Mouse (Mus musculus) testis, adult 2 months (tissue): ENCODE measurements around the gene Nlrp10. TPM values are rescaled to one million over a fixed set of nuclear protein-coding genes. Genes with fewer than 3 reads are reported as not detected.

Experiments used
- H3K27ac ChIP-seq: fragments of 200-500 bp; 2 replicates; pipeline ENCODE4 v1.5.1; 2012; ENCODE audit warnings: low read depth, low read length; ENCODE audit not compliant: control insufficient read depth, insufficient read depth
- H3K27me3 ChIP-seq: fragments of 200-500 bp; 2 replicates; pipeline ENCODE4 v1.6.1; 2012; ENCODE audit warnings: mild to moderate bottlenecking, low read length, moderate library complexity; ENCODE audit not compliant: control insufficient read depth, insufficient read depth
- H3K36me3 ChIP-seq: fragments of 200-500 bp; 2 replicates; pipeline ENCODE4 v1.6.1; 2012; ENCODE audit warnings: mild to moderate bottlenecking, low read length; ENCODE audit not compliant: control insufficient read depth, insufficient read depth
- H3K4me1 ChIP-seq: fragments of 200-500 bp; 2 replicates; pipeline ENCODE4 v1.6.1; 2012; ENCODE audit warnings: low read length; ENCODE audit not compliant: control insufficient read depth, insufficient read depth
- H3K4me3 ChIP-seq: fragments of 200-500 bp; 2 replicates; pipeline ENCODE4 v1.5.1; 2012; ENCODE audit warnings: low read depth, mild to moderate bottlenecking, low read length, moderate library complexity, mixed read lengths; ENCODE audit not compliant: control insufficient read depth
- CTCF ChIP-seq: fragments of 200-500 bp; IDR thresholded peaks from 2 replicates; pipeline ENCODE4 v1.5.1; 2012; ENCODE audit warnings: low read depth, mild to moderate bottlenecking, inconsistent platforms, low read length, moderate library complexity; ENCODE audit not compliant: control insufficient read depth, insufficient read depth, insufficient replicate concordance
- POLR2A ChIP-seq: fragments of 200-500 bp; IDR thresholded peaks from 2 replicates; pipeline ENCODE4 v1.6.1; 2012; ENCODE audit warnings: low read depth, mild to moderate bottlenecking, inconsistent platforms, low read length, moderate library complexity; ENCODE audit not compliant: control insufficient read depth
- polyA plus RNA-seq: library from polyadenylated mRNA; depleted of rRNA; stranded (reverse); fragments of >200 nt; gene quantifications from 2 replicates; pipeline ENCODE4 v1.2.3, GENCODE M21; 2012

The Nlrp10 gene
- polyA plus RNA-seq, 1 experiment = 0.10 TPM

DNA sequence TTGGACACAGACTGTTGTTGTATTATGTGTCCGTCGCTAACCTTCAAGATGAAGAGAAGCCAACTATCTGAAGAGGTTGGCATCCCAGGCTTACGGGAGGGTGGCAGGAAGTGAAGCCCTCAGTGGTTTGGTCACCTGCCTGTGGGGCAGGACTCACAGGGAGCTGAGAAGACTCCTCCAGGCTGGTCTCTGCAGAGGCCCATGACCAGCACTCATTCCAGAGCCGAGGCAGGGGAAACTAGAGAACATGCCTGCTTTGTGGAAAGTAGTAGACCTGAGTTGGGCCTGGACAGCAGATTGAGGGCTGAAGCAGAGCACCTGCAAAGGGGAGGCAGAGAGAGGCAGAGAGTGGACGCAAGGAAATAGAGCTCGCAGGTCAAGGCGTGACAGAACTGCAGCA lies 5.4 kb upstream of the Nlrp10 start:
- no peak for TF ChIP-seq POLR2A
- TF ChIP-seq CTCF = no peak
- no peak overlapping the region for H3K27ac ChIP-seq
- H3K36me3 ChIP-seq = peaks cover 3% of the 10 kb centered on the region
- no peak overlapping the region for H3K4me3 ChIP-seq
- H3K4me1 ChIP-seq = peaks cover 4% of the 10 kb centered on the region
- no peaks in the 10 kb centered on the region for H3K27me3 ChIP-seq

DNA sequence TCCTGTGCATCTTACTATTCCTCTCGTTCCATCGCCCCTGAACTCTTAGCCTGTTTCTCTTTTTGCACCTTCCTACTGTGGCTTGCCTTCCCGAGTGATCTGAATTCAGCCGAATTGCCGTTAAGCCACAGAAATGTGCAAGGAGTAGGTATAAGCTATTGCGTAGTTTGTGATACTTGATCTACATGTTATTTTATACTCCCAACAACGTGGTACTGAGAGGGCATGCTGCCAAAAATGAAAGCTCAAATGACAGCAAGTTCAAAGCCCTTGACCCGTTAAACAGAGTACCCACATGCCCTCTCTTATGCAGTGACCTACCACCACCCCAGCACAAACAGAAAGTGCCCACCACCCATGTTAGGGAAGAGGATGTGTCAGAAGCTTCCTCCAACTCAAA lies 4.9 kb upstream of the Nlrp10 start:
- H3K27ac ChIP-seq = no peak overlapping the region
- H3K36me3 ChIP-seq = no peaks in the 10 kb centered on the region
- peaks cover 4% of the 10 kb centered on the region for H3K4me1 ChIP-seq
- H3K27me3 ChIP-seq = no peaks in the 10 kb centered on the region
- TF ChIP-seq CTCF = no peak
- no peak for TF ChIP-seq POLR2A
- H3K4me3 ChIP-seq = peak overlapping the region; percentile 98

DNA sequence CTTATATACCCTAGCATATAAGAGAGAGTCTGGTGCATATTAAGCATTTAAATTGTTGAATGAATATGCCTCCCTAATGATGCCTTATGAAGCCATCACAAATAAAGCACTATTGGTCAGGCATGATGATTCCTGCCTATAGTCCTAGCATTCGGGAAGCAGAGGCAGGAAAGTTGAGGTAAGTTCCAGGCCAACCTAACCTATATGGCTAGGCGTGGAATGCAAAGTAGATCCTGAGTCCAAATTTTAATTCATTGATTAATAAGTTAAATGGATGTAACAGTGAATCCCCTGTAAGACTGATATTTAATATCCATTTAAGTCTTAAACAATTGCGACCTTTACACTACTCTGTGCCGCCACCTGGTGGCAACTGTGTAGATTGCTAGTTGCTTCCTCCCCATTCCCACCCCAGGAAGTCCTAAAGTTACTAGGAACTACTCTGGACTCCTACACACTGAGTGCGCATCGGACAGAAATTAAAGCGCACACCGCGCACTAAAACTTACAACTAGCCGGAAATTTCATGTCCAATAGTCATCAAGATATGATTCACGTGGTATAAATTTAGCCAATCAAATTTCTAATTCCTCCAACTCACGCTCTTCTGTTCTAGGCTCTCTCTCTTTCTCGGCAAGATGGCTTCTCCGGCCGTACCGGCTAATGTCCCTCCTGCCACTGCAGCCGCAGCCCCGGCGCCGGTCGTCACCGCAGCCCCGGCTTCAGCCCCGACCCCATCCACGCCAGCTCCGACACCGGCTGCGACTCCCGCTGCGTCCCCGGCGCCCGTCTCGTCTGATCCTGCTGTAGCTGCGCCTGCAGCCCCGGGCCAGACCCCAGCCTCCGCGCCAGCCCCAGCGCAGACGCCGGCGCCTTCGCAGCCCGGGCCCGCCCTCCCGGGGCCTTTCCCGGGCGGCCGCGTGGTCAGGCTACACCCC lies 4.1 kb upstream of the Nlrp10 start, which contains the start of gene Eif3f:
Gene Eif3f (plus strand): TSS at position 624 of the 938 bp plus-strand sequence.
- TF ChIP-seq CTCF (peak; percentile 73; the same call in 1 of the 2 replicates), POLR2A (peak; percentile 74)
- no peaks in the 10 kb centered on the region for H3K36me3 ChIP-seq
- peak within 1 kb of the TSS; percentile 98 for H3K4me3 ChIP-seq
- peaks cover 4% of the 10 kb centered on the region for H3K4me1 ChIP-seq
- peak within 1 kb of the TSS; percentile 73 for H3K27ac ChIP-seq
- H3K27me3 ChIP-seq = no peaks in the 10 kb centered on the region

DNA sequence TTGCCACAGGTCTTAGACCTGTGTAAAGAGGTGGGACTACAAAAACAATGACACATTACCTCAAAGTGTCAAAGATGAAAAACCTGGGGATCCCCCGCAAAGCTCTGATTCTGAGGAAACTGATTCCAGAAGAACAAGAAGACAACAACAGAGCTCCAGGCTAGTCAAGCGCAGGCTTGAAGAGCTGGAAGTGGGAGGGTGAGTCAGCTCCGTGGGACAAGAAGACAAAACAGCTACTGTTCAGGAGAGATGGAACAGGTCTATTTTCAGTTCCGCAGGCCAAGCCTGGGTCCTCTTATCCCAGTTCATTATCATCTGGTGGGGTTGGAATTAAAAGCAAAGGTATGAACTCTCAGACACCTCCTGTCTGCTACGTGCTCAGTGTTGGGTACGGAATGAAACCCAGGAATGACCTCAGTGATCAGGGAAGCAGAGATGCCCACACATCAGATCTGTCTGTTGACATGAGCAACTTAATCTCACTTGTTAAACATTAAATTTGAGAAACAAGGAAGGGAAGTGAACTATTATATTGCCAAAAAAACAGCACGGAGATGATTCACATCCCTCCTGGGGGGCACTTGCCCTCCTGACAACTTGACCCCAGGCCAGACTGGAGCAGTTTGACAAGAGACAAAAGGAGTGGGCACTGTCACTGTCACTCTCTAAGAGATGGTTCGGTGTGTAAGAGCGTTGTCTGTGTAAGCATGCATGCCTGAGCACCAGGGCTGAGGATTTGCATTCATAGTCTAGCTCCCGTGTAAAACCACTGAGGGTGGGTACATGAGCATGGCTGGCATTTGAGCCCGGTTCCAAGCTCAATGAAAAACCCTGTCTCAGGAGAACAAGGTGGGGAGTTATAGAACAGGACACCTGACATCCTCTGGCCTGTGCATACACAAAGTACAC lies 1.4 kb downstream of the Nlrp10 start:
- no peaks in the 10 kb centered on the region for H3K27me3 ChIP-seq
- TF ChIP-seq POLR2A = no peak
- TF ChIP-seq CTCF = no peak

DNA sequence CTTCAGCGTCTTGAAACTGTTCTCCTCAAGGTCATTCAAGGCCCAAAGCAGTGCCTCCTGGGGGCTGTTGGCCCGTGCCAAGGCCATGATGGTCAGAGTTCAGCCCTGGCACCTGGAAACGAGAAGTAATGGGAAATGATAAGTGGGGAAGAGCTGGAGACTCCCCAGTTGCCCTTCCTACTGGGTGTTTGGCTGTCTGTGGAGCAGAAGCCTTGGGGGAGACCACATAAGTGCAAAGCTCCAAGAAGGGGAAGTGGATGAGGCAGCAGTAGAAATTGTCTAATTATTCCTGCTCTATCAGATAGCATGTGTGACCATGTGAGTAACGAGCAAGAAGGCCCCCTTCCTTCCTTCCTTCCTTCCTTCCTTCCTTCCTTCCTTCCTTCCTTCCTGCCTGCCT lies 2.9 kb downstream of the Nlrp10 start:
- TF ChIP-seq CTCF = no peak
- no peak for TF ChIP-seq POLR2A
- H3K36me3 ChIP-seq = no peaks in the 10 kb centered on the region
- H3K27ac ChIP-seq = no peak overlapping the region
- no peak overlapping the region for H3K4me3 ChIP-seq
- H3K4me1 ChIP-seq = peaks cover 3% of the 10 kb centered on the region; the same call in 1 of the 2 replicates
- no peaks in the 10 kb centered on the region for H3K27me3 ChIP-seq

More for the DNA sequence above, 1.4 kb downstream of the Nlrp10 start:
- Histone ChIP-seq H3K36me3 (no peaks in the 10 kb centered on the region), H3K4me3 (no peak overlapping the region), H3K4me1 (peaks cover 3% of the 10 kb centered on the region; the same call in 1 of the 2 replicates), H3K27ac (no peak overlapping the region)

DNA sequence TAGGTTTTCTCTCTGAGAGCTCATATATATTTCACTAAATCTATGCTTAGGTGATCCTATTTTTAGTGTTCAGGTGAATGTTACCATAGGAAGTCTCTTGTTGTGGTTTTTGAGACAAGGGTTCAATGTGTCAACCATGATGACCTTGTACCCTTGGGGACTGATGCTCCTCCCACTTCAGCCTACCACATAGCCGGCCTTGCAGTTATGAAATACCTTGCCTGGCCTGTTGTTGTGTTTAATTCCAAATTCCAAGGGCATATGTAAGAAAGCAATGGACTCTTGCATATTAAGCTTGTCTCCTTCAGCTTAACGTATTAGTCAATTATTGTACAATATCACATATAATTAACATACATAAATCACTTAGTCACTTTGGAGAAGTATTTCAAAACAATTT lies 26.0 kb downstream of the Nlrp10 start:
- H3K4me3 ChIP-seq = no peak overlapping the region
- no peaks in the 10 kb centered on the region for H3K27me3 ChIP-seq
- no peak overlapping the region for H3K27ac ChIP-seq
- no peaks in the 10 kb centered on the region for H3K4me1 ChIP-seq
- H3K36me3 ChIP-seq = no peaks in the 10 kb centered on the region
- TF ChIP-seq CTCF (no peak), POLR2A (no peak)

DNA sequence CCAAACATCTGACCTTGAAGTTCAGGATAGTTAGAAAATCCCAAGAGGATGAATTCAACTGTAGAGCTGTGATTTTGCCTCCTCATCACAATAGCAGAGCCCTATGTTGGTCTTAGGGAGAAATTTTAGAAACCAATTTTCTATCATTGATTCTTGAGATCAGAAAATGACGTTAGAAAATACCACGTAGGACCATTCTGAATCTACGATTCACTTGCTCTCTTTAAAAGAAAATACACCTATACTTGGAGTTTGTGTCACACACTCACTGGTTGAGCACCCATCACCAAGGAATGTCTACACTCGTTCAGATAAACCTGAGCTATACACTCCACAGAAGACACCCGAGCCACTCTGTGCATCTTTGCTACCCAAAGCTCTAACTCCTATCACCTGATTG lies 35.7 kb downstream of the Nlrp10 start, which contains the start of gene Olfr519:
Gene Olfr519 (minus strand): TSS at position 101 of the 400 bp plus-strand sequence.
- no peaks in the 10 kb centered on the region for H3K36me3 ChIP-seq
- H3K27me3 ChIP-seq = no peaks in the 10 kb centered on the region
- no peak for TF ChIP-seq CTCF
- TF ChIP-seq POLR2A = no peak
- no peak within 1 kb of the TSS for H3K27ac ChIP-seq
- H3K4me3 ChIP-seq = no peak within 1 kb of the TSS
- H3K4me1 ChIP-seq = no peaks in the 10 kb centered on the region
